Mouse (Mus musculus) gastrocnemius, postnatal 4 days (tissue): ENCODE measurements around the gene Ncbp3. TPM values are rescaled to one million over a fixed set of nuclear protein-coding genes. Genes with fewer than 3 reads are reported as not detected.
A peak's percentile ranks its signal among the peaks of the same experiment; 100 is the strongest.

Experiments used
- DNase-seq, 2 experiments: peaks; one replicate each; pipeline ENCODE4 v3.0.0; 2021 to 2022; ENCODE audit warnings: low spot score in 2 of 2, mixed read lengths in 2 of 2
- long read RNA-seq, 2 experiments: library from polyadenylated mRNA; stranded (forward); transcript quantifications; one replicate each; pipeline ENCODE4 v2.0.0; 2021
- total RNA-seq, 2 experiments: library from RNA; stranded (reverse); gene quantifications; 2 replicates each; pipeline ENCODE4 v1.2.3; 2021

The Ncbp3 gene
- 1 to 10 TPM; 8.6 to 10.0 TPM for total RNA-seq
- long read RNA-seq, experiment 1, full-length matches to known transcripts = 8 of 15 reads
- long read RNA-seq, experiment 1, partial matches to known transcripts = 3 of 15 reads
- long read RNA-seq, experiment 1, other reads (novel, unspliced or antisense) = 4 of 15 reads
- long read RNA-seq, experiment 2, full-length matches to known transcripts = 28 of 37 reads
- long read RNA-seq, experiment 2, partial matches to known transcripts = 3 of 37 reads
- long read RNA-seq, experiment 2, other reads (novel, unspliced or antisense) = 6 of 37 reads

GRCm38 (mm10) chr11:73047542-73047996 is at the start of gene Ncbp3:
Gene Ncbp3 (plus strand): TSS chr11:73047783.
- peak; percentile 85 to 95 for DNase-seq

- peak in 1 of 2 experiments; percentile 36 for DNase-seq
Measured at GRCm38 (mm10) chr11:72998771-72999170, 48.8 kb upstream of the Ncbp3 start, which contains the start of gene P2rx1. Gene P2rx1 (plus strand): TSS chr11:72999103.

- peak in 1 of 2 experiments; percentile 62 for DNase-seq
Measured at GRCm38 (mm10) chr11:73001029-73001428, 46.6 kb upstream of the Ncbp3 start.

- peak in 1 of 2 experiments; percentile 39 for DNase-seq
Measured at GRCm38 (mm10) chr11:73006377-73006776, 41.2 kb upstream of the Ncbp3 start.

- DNase-seq = no peak
Measured at GRCm38 (mm10) chr11:73007113-73007512, 40.5 kb upstream of the Ncbp3 start.

- DNase-seq = peak; percentile 55 to 79
Measured at GRCm38 (mm10) chr11:73007698-73008481, 39.7 kb upstream of the Ncbp3 start.

GRCm38 (mm10) chr11:73008826-73009225 is 38.8 kb upstream of the Ncbp3 start:
- no peak for DNase-seq

GRCm38 (mm10) chr11:73009531-73010274 is 37.9 kb upstream of the Ncbp3 start:
- no peak for DNase-seq

- DNase-seq = no peak
Measured at GRCm38 (mm10) chr11:73013981-73014380, 33.6 kb upstream of the Ncbp3 start.

- peak in 1 of 2 experiments; percentile 35 for DNase-seq
Measured at GRCm38 (mm10) chr11:73014831-73015344, 32.7 kb upstream of the Ncbp3 start.

- DNase-seq = peak in 1 of 2 experiments; percentile 65
Measured at GRCm38 (mm10) chr11:73015391-73016102, 32.0 kb upstream of the Ncbp3 start.

- no peak for DNase-seq
Measured at GRCm38 (mm10) chr11:73016103-73016420, 31.5 kb upstream of the Ncbp3 start.

- peak; percentile 89 to 92 for DNase-seq
Measured at GRCm38 (mm10) chr11:73018471-73019146, 29.0 kb upstream of the Ncbp3 start, which contains the start of gene Camkk1. Gene Camkk1 (plus strand): TSS chr11:73019008.

- peak in 1 of 2 experiments; percentile 31 for DNase-seq
Measured at GRCm38 (mm10) chr11:73019147-73019795, 28.3 kb upstream of the Ncbp3 start.

GRCm38 (mm10) chr11:73020953-73021800 is 26.4 kb upstream of the Ncbp3 start:
- DNase-seq = no peak

GRCm38 (mm10) chr11:73023099-73023498 is 24.5 kb upstream of the Ncbp3 start:
- DNase-seq = peak; percentile 51 to 74

- no peak for DNase-seq
Measured at GRCm38 (mm10) chr11:73023827-73024226, 23.8 kb upstream of the Ncbp3 start.

- peak in 1 of 2 experiments; percentile 47 for DNase-seq
Measured at GRCm38 (mm10) chr11:73024236-73024904, 23.2 kb upstream of the Ncbp3 start.
